Mouse (Mus musculus) liver, adult (tissue): ENCODE measurements around the gene Dcdc2b.

Experiments used
- GATA4 ChIP-seq: IDR thresholded peaks from 2 replicates; pipeline ENCODE4 v1.6.1; 2014; ENCODE audit warnings: mild to moderate bottlenecking, low read length; ENCODE audit not compliant: insufficient replicate concordance

Dcdc2b gene

GRCm38 (mm10) chr4:129573430-129573829, 40.6 kb downstream of the Dcdc2b start, which contains the start of gene Lck:
Gene Lck, minus strand, starts transcription at chr4:129573641.
- no peak for TF ChIP-seq GATA4

DNA sequence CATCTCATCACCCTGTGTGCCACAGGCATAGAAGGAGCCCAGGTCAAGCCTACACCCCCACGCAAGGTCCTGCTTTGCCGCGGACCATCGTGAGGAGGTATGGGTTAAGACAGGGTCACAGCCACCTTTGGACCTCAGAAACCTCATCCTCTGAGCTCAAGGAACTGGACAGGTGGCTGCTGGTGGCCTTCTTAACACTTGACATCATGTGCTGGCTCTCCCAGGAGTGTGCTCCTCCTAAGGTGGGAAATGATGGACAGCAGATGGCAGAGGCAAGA, 41.0 kb downstream of the Dcdc2b start:
- TF ChIP-seq GATA4 = no peak

GRCm38 (mm10) chr4:129572236-129573092, 41.6 kb downstream of the Dcdc2b start:
- TF ChIP-seq GATA4 = 0 out of 2 replicates have a peak, but pooled peaks have one; percentile 64

DNA sequence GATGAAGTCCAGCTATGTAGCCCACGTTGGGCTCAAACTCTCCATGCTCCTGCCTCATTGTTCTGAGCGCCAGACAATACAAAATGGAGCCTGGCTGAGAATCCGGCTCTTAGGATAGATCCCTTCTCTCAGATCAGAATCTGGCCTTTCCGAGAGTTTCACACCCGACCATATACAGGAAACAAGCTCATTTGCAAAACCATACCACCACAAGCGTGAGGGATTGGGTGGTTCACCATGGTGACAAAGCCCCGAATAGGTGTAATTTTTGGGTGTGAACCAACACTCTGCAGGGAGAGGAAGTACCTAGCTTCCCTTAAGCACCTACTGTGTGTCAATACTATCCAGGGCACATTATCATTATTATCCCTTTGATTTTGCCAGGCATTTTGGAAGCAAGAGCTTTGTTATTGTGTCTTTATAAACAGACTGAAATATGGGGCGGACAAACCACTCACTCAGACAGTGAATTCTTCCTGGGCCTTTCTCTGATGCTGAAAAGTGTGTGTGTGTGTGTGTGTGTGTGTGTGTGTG, 42.4 kb downstream of the Dcdc2b start:
- TF ChIP-seq GATA4 = no peak

- no peak for TF ChIP-seq GATA4
These were observed 44.0 kb downstream of the Dcdc2b start for GRCm38 (mm10) chr4:129570028-129570427.

DNA sequence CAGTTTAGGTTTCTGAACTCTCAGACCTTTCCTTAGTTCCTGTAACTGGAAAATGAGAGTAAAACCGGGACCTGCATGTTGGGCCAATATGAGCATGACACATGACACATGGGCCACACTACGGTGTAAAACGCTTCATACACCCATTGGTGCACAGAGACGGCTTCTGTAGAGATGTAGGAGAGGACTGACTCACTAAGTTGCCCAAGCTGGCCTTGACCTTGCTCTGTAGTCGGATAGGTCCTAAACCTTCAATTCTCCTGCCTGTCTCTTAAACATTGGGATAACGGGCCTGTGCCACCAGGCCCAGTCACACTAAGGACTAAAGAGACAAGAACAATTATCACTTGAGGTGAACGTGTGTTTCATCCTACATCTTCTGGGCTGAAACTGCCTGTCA, 45.7 kb downstream of the Dcdc2b start:
- TF ChIP-seq GATA4 = no peak

DNA sequence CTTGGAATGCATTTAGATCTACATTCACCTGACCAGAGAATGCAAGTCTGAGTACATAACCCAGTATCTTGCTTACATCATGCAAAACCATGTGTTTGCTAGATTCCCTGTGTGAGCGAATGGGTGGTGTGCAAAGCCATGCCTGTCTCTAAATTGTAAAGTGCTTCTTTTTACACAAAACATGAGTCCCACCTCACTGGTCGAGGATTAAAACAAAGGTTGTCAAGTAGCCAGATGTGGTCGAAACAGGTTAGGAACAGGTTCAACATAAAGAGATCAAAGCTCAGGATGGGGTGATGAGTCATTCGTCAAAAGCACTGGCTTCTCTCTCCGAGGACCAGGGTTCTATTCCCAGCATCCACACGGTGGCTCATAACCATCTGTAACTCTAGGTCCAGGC, 48.9 kb downstream of the Dcdc2b start:
- no peak for TF ChIP-seq GATA4

GRCm38 (mm10) chr4:129563718-129564117, 50.3 kb downstream of the Dcdc2b start:
- TF ChIP-seq GATA4 = no peak

DNA sequence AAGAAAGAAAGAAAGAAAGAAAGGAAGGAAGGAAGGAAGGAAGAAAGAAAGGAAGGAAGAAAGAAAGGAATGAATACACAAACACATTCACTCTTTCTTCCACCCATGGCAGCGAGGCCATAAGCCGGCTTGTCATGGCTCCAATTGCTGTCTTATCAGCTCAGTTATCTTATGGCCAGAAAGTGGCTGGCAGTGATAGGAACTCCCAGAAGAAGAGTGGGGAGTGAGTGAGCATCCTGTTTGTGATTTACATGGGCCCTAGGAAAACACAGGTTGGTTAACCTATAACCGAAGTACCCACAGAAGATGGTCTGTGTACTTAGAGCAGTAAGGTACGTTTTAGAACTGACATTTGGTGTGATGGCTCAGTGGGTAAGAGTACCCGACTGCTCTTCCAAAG, 52.9 kb downstream of the Dcdc2b start:
- no peak for TF ChIP-seq GATA4
